ENCODE assay signal across 7 mouse cellular contexts in genomic region chr6:54263890-54264289, GRCm38 (mm10).
"Had no signal": no experiment of that assay in that cellular context is flagged by ENCODE, and none has a peak within 500 bp of the region (broad histone marks: within the 10 kb centered on the region; RNA-seq: fewer than 3 reads in every experiment).

No protein-coding gene starts in this region.

- DNase-seq: kidney, adult 18-20 months; kidney, postnatal 25 days; lung, adult 2 months; lung, postnatal 36 days; midbrain, embryonic 14.5 days; right cerebral cortex, postnatal 14 days; thymus, postnatal 4 days had no signal
